Mouse (Mus musculus) ES-E14 (cell line): ENCODE data around the gene Kifc3.

Experiments
- CHD2 ChIP-seq: IDR thresholded peaks from 2 replicates; pipeline ENCODE4 v1.6.1; 2014; ENCODE audit warnings: mild to moderate bottlenecking, low read depth, low read length, inconsistent platforms
- ZC3H11A ChIP-seq: IDR thresholded peaks from 2 replicates; pipeline ENCODE4 v1.6.1; 2012; ENCODE audit warnings: low read depth, mild to moderate bottlenecking, inconsistent platforms, low read length, borderline replicate concordance
- ZNF384 ChIP-seq: IDR thresholded peaks from 2 replicates; pipeline ENCODE4 v1.6.1; 2012; ENCODE audit warnings: low read depth, low read length, inconsistent platforms

DNA sequence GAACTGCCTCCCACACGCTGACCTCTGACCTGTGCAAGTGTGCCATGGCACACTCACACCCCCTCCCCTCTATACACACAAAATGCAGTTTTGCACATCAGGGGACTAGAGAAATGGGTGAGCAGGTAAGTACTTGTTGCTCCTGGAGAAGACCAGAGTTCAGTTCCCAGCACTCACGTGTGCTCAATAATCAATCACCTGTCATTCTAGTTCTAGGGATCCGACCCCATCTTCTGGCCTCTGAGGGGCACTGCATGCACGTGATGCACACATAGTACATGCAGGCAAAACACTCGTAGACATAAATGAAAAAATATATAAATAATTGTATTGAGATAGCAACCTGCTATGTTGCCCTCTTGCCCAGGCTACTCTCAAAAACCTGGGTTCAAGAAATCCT, 55.8 kb downstream of the Kifc3 start:
- TF ChIP-seq CHD2: no peak
- no peak for TF ChIP-seq ZC3H11A
- TF ChIP-seq ZNF384: no peak
